Mouse (Mus musculus) hindbrain, embryonic 14.5 days (tissue): ENCODE measurements around the gene Stag1. TPM values are rescaled to one million over a fixed set of nuclear protein-coding genes. Genes with fewer than 3 reads are reported as not detected.

Experiments used
- ATAC-seq: fragments of 200-750 bp; cut with Nextera tagmentation; 2 replicates; pipeline ENCODE4 v1.8.0; 2017; ENCODE audit warnings: moderate number of reproducible peaks, mild to moderate bottlenecking, moderate TSS enrichment, moderate library complexity; ENCODE audit not compliant: low FRiP score
- DNase-seq: peaks from one replicate; pipeline ENCODE4 v3.0.0-alpha.2; 2015; ENCODE audit warnings: low spot score
- H3K27ac ChIP-seq: fragments of 300-500 bp; sonication (generic); 2 replicates; pipeline ENCODE4 v1.5.1; 2014; ENCODE audit warnings: mild to moderate bottlenecking, moderate library complexity
- H3K27me3 ChIP-seq: fragments of 300-500 bp; sonication (generic); 2 replicates; pipeline ENCODE4 v1.6.1; 2014; ENCODE audit warnings: mild to moderate bottlenecking, low read length, mixed read lengths; ENCODE audit not compliant: control insufficient read depth, insufficient read depth
- H3K36me3 ChIP-seq: fragments of 300-500 bp; sonication (generic); replicated peaks from 2 replicates; pipeline ENCODE4 v1.6.1; 2014; ENCODE audit not compliant: control insufficient read depth, insufficient read depth
- H3K4me1 ChIP-seq: fragments of 300-500 bp; sonication (generic); replicated peaks from 2 replicates; pipeline ENCODE4 v1.6.1; 2014; ENCODE audit warnings: antibody characterized with exemption, low read length, mixed read lengths; ENCODE audit not compliant: control insufficient read depth, insufficient read depth
- H3K4me2 ChIP-seq: fragments of 300-500 bp; sonication (generic); replicated peaks from 2 replicates; pipeline ENCODE4 v1.6.1; 2014; ENCODE audit warnings: mild to moderate bottlenecking, moderate library complexity
- H3K4me3 ChIP-seq: fragments of 300-500 bp; sonication (generic); replicated peaks from 2 replicates; pipeline ENCODE4 v1.5.1; 2014; ENCODE audit warnings: mild to moderate bottlenecking, low read length
- H3K9ac ChIP-seq: fragments of 300-500 bp; sonication (generic); 2 replicates; pipeline ENCODE4 v1.6.1; 2014
- H3K9me3 ChIP-seq: fragments of 300-500 bp; sonication (generic); 2 replicates; pipeline ENCODE4 v1.6.1; 2016; ENCODE audit warnings: low read length; ENCODE audit not compliant: control insufficient read depth
- WGBS: fragments of 180-500 bp; shearing (Covaris S2); extraction: QIAGEN DNeasy Blood & Tissue Kit; methylation state at CpG from one replicate; pipeline ENCODE4 v1.1.7; 2014; 5-methylcytosine and 5-hydroxymethylcytosine counted together
- polyA plus RNA-seq: library from polyadenylated mRNA; unstranded; fragments of >200 nt; fragmentation: Nextera tagmentation; extraction: Ambion mirVana; gene quantifications from 2 replicates; pipeline ENCODE4 v1.2.1, GENCODE M21; 2014

Stag1 gene
- polyA plus RNA-seq, 1 experiment from 2014 or later, result 39.5 TPM

DNA sequence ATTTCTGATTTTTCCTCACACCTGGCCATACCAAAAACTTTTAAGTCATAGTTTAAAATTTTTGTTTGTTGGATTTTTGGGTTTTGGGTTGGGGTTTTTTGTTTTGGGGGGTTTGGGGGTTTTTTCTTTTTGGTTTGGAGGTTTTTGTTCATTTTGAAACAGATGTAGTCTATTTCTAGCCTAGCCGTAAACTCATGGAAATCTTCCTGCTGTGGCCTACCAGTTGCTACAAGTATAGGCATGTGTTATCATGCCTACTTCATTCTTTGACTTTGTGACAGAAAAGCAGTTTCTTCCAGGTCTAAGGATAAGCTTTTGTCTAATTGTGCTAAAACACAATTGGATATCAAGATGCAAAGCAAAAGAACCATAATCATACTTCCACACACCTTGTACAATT lies 298.5 kb downstream of the Stag1 start:
- H3K4me1 ChIP-seq, result no peaks in the 10 kb centered on the region
- no peak overlapping the region for H3K27ac ChIP-seq
- H3K9me3 ChIP-seq, result no peaks in the 10 kb centered on the region
- 92% methylated on average over 1 of the region's 1 CpGs for WGBS
- no peak for DNase-seq
- no peaks in the 10 kb centered on the region for H3K36me3 ChIP-seq
- H3K4me3 ChIP-seq, result no peak overlapping the region
- no peak for ATAC-seq
- H3K9ac ChIP-seq, result no peak overlapping the region
- H3K4me2 ChIP-seq, result no peak overlapping the region
- H3K27me3 ChIP-seq, result no peaks in the 10 kb centered on the region

DNA sequence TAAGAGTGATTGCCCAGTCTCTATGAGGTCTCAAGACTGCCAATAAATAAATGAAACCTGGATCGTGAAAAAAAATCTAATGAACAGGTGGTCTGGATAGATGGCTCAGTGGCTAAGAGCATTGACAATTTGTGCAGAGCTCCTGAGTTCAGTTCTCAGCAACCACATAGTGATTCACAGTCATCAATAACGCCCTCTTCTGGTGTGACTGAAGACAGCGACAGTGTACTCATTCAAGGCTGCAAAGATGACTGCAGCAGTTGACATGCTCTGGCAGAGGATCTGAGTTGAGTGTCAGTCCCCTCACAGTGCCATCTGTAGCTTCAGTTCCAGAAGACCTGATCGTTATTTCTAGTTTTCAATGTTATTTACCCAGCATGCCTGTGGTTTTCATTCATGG lies 300.4 kb downstream of the Stag1 start:
- no peak overlapping the region for H3K4me2 ChIP-seq
- DNase-seq, result no peak
- H3K27me3 ChIP-seq, result no peaks in the 10 kb centered on the region
- no peak overlapping the region for H3K9ac ChIP-seq
- H3K27ac ChIP-seq, result no peak overlapping the region
- H3K9me3 ChIP-seq, result no peaks in the 10 kb centered on the region
- no peaks in the 10 kb centered on the region for H3K36me3 ChIP-seq
- no peak overlapping the region for H3K4me3 ChIP-seq
- H3K4me1 ChIP-seq, result no peaks in the 10 kb centered on the region
- 87% methylated on average over 4 of the region's 4 CpGs for WGBS
- no peak for ATAC-seq

DNA sequence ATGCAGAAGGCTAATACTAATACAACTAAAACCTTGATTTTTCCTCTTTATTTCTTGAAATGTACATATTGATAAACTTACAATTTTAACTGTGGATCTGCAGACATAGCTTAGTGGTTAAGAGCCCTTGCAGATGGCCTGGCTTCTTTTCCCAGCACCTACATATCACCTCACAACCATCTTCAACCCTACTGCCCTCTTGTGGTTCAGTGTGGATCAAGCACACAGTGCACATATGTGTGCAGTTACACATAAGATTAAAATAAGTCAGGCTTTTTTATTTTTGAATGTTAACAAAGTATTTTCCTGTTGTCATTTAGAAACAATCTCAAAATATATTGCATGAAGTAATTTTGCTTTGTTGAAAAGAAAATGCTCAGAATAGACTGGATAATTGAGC lies 312.8 kb downstream of the Stag1 start:
- Histone ChIP-seq H3K27ac (no peak overlapping the region), H3K4me3 (no peak overlapping the region), H3K9ac (no peak overlapping the region), H3K9me3 (0 out of 2 replicates have a peak, but pooled peaks cover 3% of the 10 kb centered on the region), H3K4me1 (no peaks in the 10 kb centered on the region), H3K4me2 (no peak overlapping the region), H3K27me3 (no peaks in the 10 kb centered on the region), H3K36me3 (peaks cover 24% of the 10 kb centered on the region)
- DNase-seq, result no peak
- no peak for ATAC-seq

DNA sequence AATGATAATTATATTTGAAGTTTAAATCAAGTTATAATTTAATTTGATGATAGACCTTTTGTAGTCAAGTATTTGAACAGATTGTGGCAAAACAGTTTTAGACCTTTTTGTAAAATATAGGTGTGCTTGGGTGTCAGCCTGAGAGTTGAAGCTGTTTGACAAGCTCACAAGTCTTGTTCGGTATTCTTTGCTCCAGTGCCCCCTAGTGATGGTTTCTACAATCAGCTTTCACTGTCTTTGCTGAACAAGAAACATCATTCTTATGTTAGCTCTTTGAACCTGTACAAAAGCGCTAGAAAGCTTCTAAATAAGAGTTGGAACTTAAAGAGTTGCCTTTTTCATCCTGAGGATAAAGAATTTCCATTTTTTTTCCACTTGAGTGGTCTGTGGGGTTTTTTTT lies 319.5 kb downstream of the Stag1 start:
- no peaks in the 10 kb centered on the region; the same call in 1 of the 2 replicates for H3K36me3 ChIP-seq
- ATAC-seq, result no peak
- H3K4me2 ChIP-seq, result no peak overlapping the region
- H3K9me3 ChIP-seq, result no peaks in the 10 kb centered on the region
- no peak overlapping the region for H3K4me3 ChIP-seq
- DNase-seq, result peak; percentile 79
- 52% methylated on average over 2 of the region's 2 CpGs for WGBS
- no peak overlapping the region for H3K27ac ChIP-seq
- no peaks in the 10 kb centered on the region for H3K27me3 ChIP-seq
- no peak overlapping the region for H3K9ac ChIP-seq
- H3K4me1 ChIP-seq, result no peaks in the 10 kb centered on the region

DNA sequence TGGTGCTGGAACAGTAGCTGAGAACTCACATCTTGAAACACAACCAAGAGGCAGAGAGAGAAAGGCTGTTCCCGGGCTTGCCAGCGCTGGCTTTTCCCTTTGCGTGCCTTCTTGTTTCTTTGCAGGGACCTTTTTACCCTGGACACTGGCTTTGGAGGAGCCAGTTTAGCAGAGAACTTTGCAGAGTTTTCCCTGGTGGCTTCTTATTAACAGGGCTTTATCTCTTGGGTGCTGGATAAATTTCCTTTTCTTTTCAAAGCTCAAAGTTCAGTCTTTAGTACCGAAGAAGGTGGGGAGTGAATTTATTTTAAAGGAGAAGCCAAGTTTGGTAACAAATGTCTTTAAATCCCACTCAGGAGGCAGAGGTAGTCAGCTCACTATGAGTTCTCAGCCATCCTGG lies 329.0 kb downstream of the Stag1 start:
- Histone ChIP-seq H3K36me3 (peaks cover 19% of the 10 kb centered on the region), H3K9me3 (no peaks in the 10 kb centered on the region), H3K4me3 (no peak overlapping the region), H3K27me3 (no peaks in the 10 kb centered on the region), H3K27ac (no peak overlapping the region), H3K9ac (no peak overlapping the region), H3K4me2 (no peak overlapping the region), H3K4me1 (no peaks in the 10 kb centered on the region)
- ATAC-seq (no peak), DNase-seq (no peak)
- WGBS, result over 99% methylated on average over 4 of the region's 4 CpGs

DNA sequence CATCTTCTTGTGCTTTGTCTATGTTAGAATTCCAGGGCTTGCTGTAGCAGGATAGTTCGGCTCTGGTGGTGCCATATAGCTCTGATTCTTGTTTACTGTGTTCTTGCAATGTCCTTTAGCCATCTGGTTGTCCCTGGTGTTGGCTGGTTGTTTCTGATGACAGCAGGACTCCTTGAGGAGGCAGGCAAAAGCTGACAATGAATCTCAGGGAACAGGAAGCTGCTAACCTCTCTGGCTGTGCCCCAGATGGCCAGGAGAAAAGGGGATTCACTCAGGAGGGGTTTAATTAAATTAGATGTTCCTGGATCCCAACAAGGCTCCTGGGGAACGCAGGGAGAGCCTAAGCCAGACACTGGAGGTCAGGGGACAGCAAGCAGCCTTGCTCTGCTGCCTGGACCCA lies 344.4 kb downstream of the Stag1 start:
- Histone ChIP-seq H3K9me3 (0 out of 2 replicates have a peak, but pooled peaks cover 3% of the 10 kb centered on the region), H3K4me3 (no peak overlapping the region), H3K4me1 (no peaks in the 10 kb centered on the region), H3K36me3 (peaks cover 10% of the 10 kb centered on the region), H3K4me2 (no peak overlapping the region), H3K9ac (no peak overlapping the region), H3K27ac (no peak overlapping the region), H3K27me3 (no peaks in the 10 kb centered on the region)
- no peak for DNase-seq
- 40% methylated on average over 2 of the region's 2 CpGs for WGBS
- no peak for ATAC-seq

DNA sequence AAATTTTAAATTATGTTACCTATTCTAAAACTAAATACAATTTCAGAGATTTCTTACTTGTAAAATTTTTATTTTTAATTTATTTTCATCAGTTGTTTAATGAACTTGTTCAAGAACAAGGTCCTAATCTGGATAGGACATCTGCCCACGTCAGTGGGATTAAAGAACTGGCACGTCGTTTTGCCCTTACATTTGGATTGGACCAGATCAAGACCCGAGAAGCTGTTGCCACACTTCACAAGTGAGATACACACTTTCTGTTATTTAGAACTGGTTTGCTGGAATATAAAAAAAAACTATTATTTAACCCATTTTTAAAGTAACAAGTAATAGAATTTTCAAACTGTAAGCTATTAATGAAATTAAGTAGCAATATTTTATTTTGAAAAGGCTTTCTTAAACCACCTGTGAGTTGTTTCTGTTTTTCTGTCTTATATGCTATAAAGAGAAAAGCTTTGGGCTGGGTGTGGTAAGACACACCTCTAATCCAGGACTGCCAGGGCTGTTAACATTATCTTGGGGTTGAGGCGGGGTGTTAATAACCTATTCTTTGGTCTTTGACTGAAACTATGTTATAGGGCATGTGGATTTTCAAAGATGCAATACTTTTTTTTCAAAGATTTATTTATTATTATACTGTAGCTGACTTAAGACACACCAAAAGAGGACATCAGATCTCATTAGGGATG lies 347.2 kb downstream of the Stag1 start:
- no peaks in the 10 kb centered on the region for H3K4me1 ChIP-seq
- DNase-seq (no peak), ATAC-seq (no peak)
- H3K9me3 ChIP-seq, result 0 out of 2 replicates have a peak, but pooled peaks cover 3% of the 10 kb centered on the region
- H3K36me3 ChIP-seq, result peaks cover 25% of the 10 kb centered on the region
- H3K4me2 ChIP-seq, result no peak overlapping the region
- H3K27ac ChIP-seq, result no peak overlapping the region
- whole genome bisulfite sequencing, result 97% methylated on average over 5 of the region's 5 CpGs
- H3K9ac ChIP-seq, result no peak overlapping the region
- H3K27me3 ChIP-seq, result no peaks in the 10 kb centered on the region
- H3K4me3 ChIP-seq, result no peak overlapping the region

DNA sequence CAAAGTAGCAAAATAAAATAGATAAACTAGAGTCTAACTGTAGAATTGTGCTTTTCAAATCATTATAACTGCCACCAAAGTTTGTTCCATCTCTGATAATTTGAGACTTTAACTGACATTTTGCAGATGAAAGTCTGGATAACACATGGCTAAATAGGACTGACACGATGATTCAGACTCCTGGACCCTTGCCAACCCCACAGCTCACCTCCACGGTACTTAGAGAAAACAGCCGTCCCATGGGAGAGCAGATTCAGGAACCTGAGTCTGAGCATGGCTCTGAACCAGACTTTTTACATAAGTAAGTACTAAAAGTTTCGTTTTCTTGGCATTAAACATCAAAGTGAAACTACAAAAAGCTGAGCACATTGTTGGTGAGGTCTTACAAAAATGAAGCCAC lies 353.9 kb downstream of the Stag1 start:
- no peaks in the 10 kb centered on the region for H3K4me1 ChIP-seq
- H3K9ac ChIP-seq, result no peak overlapping the region
- no peaks in the 10 kb centered on the region for H3K9me3 ChIP-seq
- no peak for DNase-seq
- no peaks in the 10 kb centered on the region for H3K27me3 ChIP-seq
- ATAC-seq, result no peak
- no peak overlapping the region for H3K27ac ChIP-seq
- 62% methylated on average over 4 of the region's 4 CpGs for WGBS
- H3K4me2 ChIP-seq, result no peak overlapping the region
- H3K4me3 ChIP-seq, result no peak overlapping the region
- H3K36me3 ChIP-seq, result peaks cover 58% of the 10 kb centered on the region

DNA sequence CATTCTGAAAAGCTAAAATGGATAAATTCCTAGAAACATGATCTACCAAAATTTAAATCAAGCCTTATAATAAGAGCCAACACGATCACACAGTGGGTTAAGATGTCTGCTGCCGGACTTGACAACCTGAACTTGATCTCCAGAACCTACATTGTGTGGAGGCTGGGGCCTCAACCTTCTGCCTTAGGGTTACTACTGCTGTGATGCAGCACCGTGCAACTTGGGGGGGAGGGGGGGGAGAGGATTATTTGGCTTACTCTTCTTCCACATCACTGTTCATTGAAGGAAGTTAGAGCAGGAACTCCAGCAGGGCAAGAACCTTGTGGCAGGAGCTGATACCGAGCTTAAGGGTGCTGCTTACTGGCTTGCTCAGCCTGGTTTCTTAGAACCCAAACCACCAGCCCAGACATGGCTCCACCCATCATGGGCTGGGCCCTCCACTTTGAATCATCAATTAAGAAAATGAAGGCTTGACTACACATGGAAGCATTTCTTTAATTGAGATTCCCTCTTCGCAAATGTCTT lies 365.4 kb downstream of the Stag1 start:
- Histone ChIP-seq H3K4me3 (no peak overlapping the region), H3K4me1 (0 out of 2 replicates have a peak, but pooled peaks cover 7% of the 10 kb centered on the region), H3K36me3 (peaks cover 10% of the 10 kb centered on the region; the same call in 1 of the 2 replicates), H3K27ac (no peak overlapping the region), H3K4me2 (no peak overlapping the region), H3K27me3 (no peaks in the 10 kb centered on the region), H3K9ac (no peak overlapping the region), H3K9me3 (no peaks in the 10 kb centered on the region)
- no peak for ATAC-seq
- DNase-seq, result no peak
- WGBS, result 64% methylated on average over 5 of the region's 5 CpGs
